Mouse (Mus musculus): ENCODE data around the gene Snapc1.

- TF ChIP-seq CTCF (IDR thresholded peaks at IDR 0.05; ENCODE audit: low read depth, low read length) (no peak), TAL1 (conservative IDR thresholded peaks at IDR 0.05; ENCODE audit: low read depth, low read length) (no peak), POLR2AphosphoS5 (IDR thresholded peaks at IDR 0.05; ENCODE audit: insufficient replicate concordance, low read depth, low read length) (no peak)
Measured at GRCm38 (mm10) chr12:73998128-73998456, 33.8 kb downstream of the Snapc1 start.

Measured in G1E (cell line).